Mouse (Mus musculus) splenic B cell, adult 2 months (primary cell): ENCODE measurements around the gene Hmcn1.

Experiments used
- DNase-seq: peaks from one replicate; pipeline ENCODE4 v3.0.0-alpha.2; 2011; ENCODE audit warnings: low read depth, low spot score
- H3K27me3 ChIP-seq: 2 replicates; pipeline ENCODE4 v1.6.1; 2012; ENCODE audit warnings: mild to moderate bottlenecking, low read length, moderate library complexity, mixed read lengths; ENCODE audit not compliant: control insufficient read depth, poor library complexity, insufficient read depth, severe bottlenecking
- H3K36me3 ChIP-seq: 2 replicates; pipeline ENCODE4 v1.6.1; 2012; ENCODE audit warnings: mild to moderate bottlenecking, low read length, moderate library complexity, mixed read lengths; ENCODE audit not compliant: control insufficient read depth, poor library complexity, insufficient read depth, severe bottlenecking

Hmcn1 gene

GRCm38 (mm10) chr1:150873231-150873630, 120.0 kb downstream of the Hmcn1 start:
- Histone ChIP-seq H3K27me3 (no peaks in the 10 kb centered on the region), H3K36me3 (no peaks in the 10 kb centered on the region)
- DNase-seq = no peak

- Histone ChIP-seq H3K27me3 (no peaks in the 10 kb centered on the region), H3K36me3 (no peaks in the 10 kb centered on the region)
- no peak for DNase-seq
These were observed 121.1 kb downstream of the Hmcn1 start for GRCm38 (mm10) chr1:150872105-150872504.

- no peak for DNase-seq
- no peaks in the 10 kb centered on the region for H3K27me3 ChIP-seq
- no peaks in the 10 kb centered on the region for H3K36me3 ChIP-seq
These were observed 124.0 kb downstream of the Hmcn1 start for GRCm38 (mm10) chr1:150869189-150869588.

- Histone ChIP-seq H3K36me3 (no peaks in the 10 kb centered on the region), H3K27me3 (no peaks in the 10 kb centered on the region)
- no peak for DNase-seq
These were observed 126.6 kb downstream of the Hmcn1 start for GRCm38 (mm10) chr1:150866615-150867014.

- no peaks in the 10 kb centered on the region for H3K27me3 ChIP-seq
- H3K36me3 ChIP-seq = no peaks in the 10 kb centered on the region
- DNase-seq = no peak
These were observed 135.5 kb downstream of the Hmcn1 start for GRCm38 (mm10) chr1:150857779-150858178.

GRCm38 (mm10) chr1:150833448-150833847, 159.8 kb downstream of the Hmcn1 start:
- DNase-seq = no peak
- H3K27me3 ChIP-seq = no peaks in the 10 kb centered on the region
- H3K36me3 ChIP-seq = no peaks in the 10 kb centered on the region

GRCm38 (mm10) chr1:150829851-150830250, 163.4 kb downstream of the Hmcn1 start:
- no peak for DNase-seq
- Histone ChIP-seq H3K36me3 (no peaks in the 10 kb centered on the region), H3K27me3 (no peaks in the 10 kb centered on the region)

GRCm38 (mm10) chr1:150827169-150827568, 166.1 kb downstream of the Hmcn1 start:
- Histone ChIP-seq H3K27me3 (no peaks in the 10 kb centered on the region), H3K36me3 (no peaks in the 10 kb centered on the region)
- no peak for DNase-seq

GRCm38 (mm10) chr1:150824334-150825005, 168.8 kb downstream of the Hmcn1 start:
- peak; percentile 2 for DNase-seq
- H3K36me3 ChIP-seq = no peaks in the 10 kb centered on the region
- no peaks in the 10 kb centered on the region for H3K27me3 ChIP-seq

GRCm38 (mm10) chr1:150816035-150816807, 177.0 kb downstream of the Hmcn1 start:
- no peaks in the 10 kb centered on the region for H3K36me3 ChIP-seq
- DNase-seq = no peak
- H3K27me3 ChIP-seq = no peaks in the 10 kb centered on the region

GRCm38 (mm10) chr1:150814917-150815316, 178.3 kb downstream of the Hmcn1 start:
- H3K27me3 ChIP-seq = no peaks in the 10 kb centered on the region
- H3K36me3 ChIP-seq = no peaks in the 10 kb centered on the region
- DNase-seq = no peak

- no peaks in the 10 kb centered on the region for H3K36me3 ChIP-seq
- no peak for DNase-seq
- H3K27me3 ChIP-seq = no peaks in the 10 kb centered on the region
These were observed 179.9 kb downstream of the Hmcn1 start for GRCm38 (mm10) chr1:150813381-150813780.

GRCm38 (mm10) chr1:150806864-150807263, 186.4 kb downstream of the Hmcn1 start:
- Histone ChIP-seq H3K27me3 (no peaks in the 10 kb centered on the region), H3K36me3 (no peaks in the 10 kb centered on the region)
- DNase-seq = no peak

GRCm38 (mm10) chr1:150805466-150805865, 187.8 kb downstream of the Hmcn1 start:
- no peak for DNase-seq
- no peaks in the 10 kb centered on the region for H3K27me3 ChIP-seq

GRCm38 (mm10) chr1:150804235-150805099, 188.8 kb downstream of the Hmcn1 start:
- H3K36me3 ChIP-seq = no peaks in the 10 kb centered on the region
- H3K27me3 ChIP-seq = no peaks in the 10 kb centered on the region
- DNase-seq = no peak

More at GRCm38 (mm10) chr1:150805466-150805865, 187.8 kb downstream of the Hmcn1 start:
- no peaks in the 10 kb centered on the region for H3K36me3 ChIP-seq
